Mouse (Mus musculus) thymus, postnatal 10 days (tissue): Measurements from ENCODE around the gene Gpr135.

Experiments
- DNase-seq, 2 experiments: peaks; one replicate each; pipeline ENCODE4 v3.0.0; 2021; ENCODE audit warnings: low spot score in 2 of 2

Gpr135 gene

DNA sequence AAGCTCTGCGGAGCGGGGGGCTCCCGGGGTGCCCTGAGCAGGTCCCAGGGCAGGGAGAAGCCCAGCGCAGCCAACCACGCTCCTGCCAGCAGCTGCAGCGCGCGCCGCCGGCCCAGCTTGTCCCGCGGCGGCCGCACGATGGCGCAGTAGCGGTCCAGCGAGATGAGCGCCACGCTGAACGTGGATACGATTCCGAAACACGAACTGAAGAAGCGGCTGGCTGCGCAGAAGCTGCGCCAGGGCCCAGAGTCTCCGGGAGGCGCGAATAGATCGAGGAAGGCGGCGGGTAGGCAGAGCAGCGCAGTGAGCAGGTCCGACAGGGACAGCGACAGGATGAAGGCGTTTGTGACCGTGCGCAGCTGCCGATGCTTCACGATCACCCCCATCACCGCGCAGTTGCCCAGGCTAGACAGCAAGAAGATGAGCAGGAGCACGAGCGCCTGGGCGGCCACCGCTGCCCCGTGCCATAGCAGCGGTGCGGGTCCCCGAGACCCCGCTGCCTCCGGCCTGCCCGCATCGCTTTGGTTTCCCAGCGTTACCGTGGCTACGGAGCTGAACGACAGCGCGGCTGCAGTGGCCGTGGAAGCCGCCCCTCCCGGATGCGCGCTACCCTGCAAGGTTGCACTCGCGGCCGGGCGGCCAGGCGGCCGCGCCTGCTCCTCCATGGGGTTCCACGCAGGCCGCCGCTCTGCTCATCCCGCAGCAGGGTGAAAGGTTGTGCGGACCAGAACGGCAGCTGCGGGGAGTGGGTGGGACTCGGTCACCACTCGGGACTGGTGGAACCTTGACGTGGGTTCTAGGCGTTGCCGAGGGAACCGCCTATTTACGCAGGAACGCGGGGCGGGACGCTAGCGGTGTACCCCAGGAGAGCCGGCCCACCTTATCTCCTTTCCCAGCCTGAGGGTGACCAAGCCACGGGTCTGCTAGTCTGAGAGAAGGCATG lies at the start of gene Gpr135:
Gene Gpr135, minus strand, starts transcription at position 799 of the 943 bp plus-strand sequence.
- peak; percentile 27 to 54 for DNase-seq

DNA sequence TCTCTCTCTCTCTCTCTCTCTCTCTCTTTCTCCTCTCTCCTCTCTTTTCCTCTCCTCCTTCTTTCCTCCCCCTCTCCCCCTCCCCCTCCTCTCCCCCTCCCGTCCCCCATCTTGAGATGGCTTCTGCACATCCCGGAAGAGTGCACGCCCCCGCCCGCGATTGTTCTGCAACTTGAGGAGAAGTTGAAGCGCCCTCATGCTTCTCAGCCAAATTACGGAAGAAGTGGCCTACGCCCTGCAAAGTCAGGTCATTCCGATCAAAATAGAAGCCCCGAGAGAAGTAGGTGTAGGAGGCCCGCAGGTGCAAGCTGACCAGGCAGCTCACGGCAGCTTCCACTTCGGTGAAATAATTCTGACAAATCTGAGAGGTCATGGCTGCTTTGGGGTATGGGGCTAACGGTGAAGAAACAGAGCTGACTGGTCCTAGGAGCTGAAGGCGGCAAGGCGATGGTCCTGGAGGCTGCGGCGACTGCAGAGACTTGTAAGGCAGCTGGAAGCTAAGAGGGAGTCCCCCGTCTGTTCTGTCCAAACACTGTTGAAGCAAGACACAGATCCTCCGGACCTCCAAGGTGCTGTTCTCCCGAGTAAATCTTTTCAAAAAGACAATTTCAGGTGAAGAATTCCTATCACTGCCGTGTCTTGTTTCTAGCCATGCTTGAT lies 44.9 kb upstream of the Gpr135 start:
- no peak for DNase-seq

- no peak for DNase-seq
Observed at GRCm38 (mm10) chr12:72115126-72115525, 44.2 kb upstream of the Gpr135 start.

- DNase-seq: peak in 1 of 2 experiments; percentile 42
Observed at GRCm38 (mm10) chr12:72104525-72105281, 33.8 kb upstream of the Gpr135 start.

- DNase-seq: no peak
Observed at GRCm38 (mm10) chr12:72104027-72104426, 33.1 kb upstream of the Gpr135 start.

DNA sequence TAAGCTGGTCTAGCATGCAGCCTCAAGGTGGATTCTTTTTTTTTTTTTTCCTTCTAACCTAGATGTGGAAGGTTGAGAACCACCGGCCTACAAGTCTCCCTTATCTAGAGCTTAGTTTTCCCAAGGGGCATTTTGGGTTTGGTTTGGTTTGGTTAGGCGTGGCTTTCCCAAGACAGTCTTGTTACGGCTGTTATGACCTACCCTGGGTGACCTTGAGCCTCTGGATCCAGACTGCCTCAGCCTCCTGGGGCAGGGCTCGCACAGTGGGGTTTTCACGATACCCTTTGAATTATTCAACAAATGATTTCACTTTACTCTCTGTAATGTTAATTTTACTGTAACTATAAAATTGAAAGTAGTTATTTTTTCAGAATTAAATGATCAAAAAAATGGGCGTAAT lies 31.9 kb upstream of the Gpr135 start:
- no peak for DNase-seq

GRCm38 (mm10) chr12:72096966-72097365 lies 26.0 kb upstream of the Gpr135 start:
- no peak for DNase-seq

DNA sequence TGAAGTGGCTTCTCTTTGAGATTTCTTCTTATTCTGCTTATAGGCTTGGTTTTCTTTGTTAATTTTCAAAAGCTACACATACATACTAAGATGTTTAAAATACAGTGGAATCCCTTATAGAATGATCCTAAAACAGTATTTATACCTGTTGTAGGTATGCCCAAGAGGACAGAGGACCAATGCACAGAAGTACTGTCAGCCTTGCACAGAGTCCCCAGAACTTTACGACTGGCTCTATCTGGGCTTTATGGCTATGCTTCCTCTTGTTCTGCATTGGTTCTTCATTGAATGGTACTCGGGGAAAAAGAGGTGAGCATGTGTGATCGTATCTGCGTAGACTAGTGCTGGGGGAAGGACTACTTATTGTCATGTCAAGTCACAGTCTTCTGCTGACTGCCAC lies 18.9 kb upstream of the Gpr135 start:
- no peak for DNase-seq

GRCm38 (mm10) chr12:72086166-72086825 lies 15.4 kb upstream of the Gpr135 start:
- no peak for DNase-seq

GRCm38 (mm10) chr12:72085329-72086165 lies 14.6 kb upstream of the Gpr135 start, which contains the start of the genes L3hypdh and Jkamp:
Gene L3hypdh, minus strand, starts transcription at chr12:72085439.
Gene Jkamp, plus strand, starts transcription at chr12:72085589.
- DNase-seq: peak; percentile 99

DNA sequence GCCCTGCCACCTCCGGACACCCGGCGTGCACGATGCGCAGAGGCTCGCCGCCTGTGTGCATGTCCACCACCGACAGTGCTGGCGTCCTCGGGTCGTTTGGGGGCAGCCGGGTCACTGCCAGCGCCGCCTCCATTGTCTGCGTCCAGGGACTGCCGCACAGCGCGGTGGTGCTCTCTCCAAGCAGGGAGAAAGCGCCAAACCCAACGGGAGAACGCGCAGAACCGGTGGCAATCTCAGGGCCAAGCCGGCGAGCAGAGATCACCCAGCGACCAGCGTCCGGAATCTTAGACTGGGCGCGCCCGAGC lies 14.1 kb upstream of the Gpr135 start:
- no peak for DNase-seq

DNA sequence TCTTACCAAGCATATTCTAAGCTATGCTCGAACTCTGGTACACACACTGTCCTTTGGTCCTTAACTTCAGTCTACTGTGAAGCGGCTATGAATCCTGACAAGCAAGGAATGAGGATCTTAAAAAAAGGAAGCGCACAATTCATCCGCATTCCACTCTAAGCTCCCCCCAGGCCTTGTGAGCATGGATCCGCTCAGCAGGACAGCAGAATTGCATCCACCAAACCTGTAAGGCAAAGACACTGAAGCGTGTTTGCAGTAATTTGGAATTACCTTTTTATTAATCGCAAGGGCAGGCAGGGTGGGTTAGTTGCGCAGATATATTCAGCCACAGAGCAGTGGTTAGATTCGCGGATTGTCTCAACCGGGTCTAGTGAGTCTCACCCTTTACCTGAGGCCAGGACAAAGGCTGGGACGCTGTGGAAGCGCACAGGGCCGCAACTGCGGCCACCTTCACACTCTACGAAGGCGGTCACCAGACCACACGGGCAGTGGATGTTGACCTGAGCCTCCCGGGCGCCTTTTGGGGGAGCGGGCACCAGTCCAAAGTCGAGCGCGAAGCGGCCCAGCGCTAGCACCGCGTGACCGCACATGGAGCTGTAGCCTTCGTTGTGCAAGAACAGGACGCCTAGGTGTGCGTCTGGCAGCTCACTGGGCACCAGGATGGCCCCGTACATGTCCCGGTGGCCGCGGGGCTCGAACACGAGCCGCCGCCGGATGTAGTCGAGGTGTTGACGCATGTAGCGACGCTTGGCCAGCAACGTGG lies 13.5 kb upstream of the Gpr135 start:
- no peak for DNase-seq

DNA sequence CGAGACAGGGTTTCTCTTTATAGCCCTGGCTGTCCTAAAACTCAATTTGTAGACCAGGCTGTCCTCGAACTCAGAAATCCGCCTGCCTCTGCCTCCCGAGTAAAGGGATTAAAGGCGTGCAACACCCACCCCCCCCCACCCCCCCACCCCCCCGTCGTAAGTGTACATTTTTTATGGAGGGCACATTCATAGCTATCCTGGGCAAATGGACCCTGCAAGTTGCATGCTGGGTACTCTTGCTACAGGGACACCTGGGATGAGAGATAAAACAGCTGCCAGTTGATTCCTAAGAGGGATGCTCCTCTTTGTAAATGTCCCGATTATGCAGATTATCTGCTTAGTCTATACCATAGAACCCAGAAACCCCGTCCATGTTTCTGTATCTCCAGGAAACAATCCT lies 12.3 kb upstream of the Gpr135 start:
- no peak for DNase-seq

GRCm38 (mm10) chr12:72082370-72082769 lies 11.4 kb upstream of the Gpr135 start:
- DNase-seq: no peak

GRCm38 (mm10) chr12:72081961-72082360 lies 11.0 kb upstream of the Gpr135 start:
- no peak for DNase-seq

DNA sequence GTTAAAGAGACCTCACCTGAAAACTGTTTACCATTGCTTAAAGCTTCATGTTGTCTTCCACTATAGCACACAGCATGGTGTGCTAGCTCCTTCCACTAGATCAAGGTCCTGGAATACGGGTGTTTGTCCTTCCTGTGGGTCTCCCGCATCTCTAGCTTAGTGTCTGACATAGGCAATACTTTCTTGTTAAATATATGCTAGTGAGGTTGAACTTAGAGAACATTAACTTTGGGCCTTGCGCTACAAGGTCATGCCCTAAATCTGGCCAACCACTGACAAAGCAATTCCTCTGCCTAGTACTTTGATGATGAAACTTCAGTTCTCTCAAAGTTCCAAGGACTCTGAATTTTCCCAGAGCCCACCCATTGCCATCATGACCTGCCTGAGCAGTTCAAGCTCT lies 7.3 kb upstream of the Gpr135 start:
- DNase-seq: no peak

DNA sequence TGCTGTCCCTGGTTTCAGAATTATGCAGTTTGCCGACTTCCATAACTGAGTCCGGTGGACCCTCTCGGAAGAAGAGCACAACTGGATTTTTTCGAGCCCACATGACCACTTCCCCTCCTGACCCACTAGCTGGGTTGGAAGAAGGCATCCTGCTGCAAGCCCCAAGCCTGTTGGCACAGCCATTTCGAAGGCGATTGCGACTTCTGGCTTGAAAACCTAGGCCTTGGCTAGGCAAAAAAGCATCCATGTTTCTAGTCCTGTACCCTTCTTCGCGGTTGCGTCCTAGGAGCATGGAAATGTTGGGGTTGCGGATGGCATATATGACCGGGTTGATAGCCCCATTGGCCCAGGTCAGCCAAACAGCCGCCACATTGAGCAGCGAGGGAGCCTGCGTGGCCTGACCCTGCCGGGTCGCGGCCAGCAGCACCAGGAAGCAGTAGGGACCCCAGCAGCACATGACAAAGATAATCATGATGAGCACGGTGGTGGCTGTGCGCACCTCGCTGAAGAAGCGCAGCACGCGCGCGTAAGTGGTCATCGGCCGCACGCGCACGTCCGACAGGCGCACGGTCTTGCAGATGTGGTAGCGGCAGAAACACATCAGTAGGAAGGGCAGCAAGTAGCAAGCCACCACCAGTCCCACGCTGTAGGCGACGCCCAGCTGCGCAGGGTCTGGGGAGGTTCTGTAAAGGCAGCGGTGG lies 1.1 kb downstream of the Gpr135 start:
- DNase-seq: no peak

DNA sequence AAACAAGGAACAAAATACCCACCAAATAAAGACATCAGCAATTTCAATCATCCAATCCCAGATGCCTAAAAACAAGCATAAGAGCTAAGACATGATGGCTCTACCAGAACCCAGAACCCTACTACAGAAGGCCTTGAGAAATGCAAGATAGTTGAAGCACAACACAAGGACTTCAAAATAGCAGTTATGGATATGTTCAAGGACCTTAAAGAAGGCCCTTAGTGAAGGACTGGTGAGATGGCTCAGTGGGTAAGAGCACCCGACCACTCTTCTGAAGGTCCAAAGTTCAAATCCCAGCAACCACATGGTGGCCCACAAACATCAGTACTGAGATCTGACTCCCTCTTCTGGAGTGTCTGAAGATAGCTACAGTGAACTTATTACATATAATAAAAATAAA lies 13.1 kb downstream of the Gpr135 start:
- DNase-seq: no peak

DNA sequence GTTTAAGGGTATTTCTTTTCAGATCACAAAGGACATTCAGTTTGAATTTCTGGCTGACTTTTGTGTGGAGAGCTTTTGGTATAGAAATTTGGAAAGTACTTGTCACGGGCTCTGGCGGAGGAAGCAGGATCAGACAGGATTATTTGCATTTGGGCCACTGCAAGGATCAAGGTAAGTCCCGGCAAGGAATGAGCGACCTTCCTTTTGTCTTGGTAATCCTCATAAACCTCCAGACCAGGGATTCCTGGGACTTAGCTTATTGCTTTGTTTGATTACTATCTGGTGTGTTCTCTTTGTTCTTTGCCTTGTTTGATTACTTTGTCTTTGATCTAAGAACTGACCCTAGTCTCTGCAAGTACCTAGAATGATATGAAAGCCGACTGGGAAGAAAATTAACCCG lies 17.1 kb downstream of the Gpr135 start:
- DNase-seq: no peak

GRCm38 (mm10) chr12:72053303-72053702 lies 17.6 kb downstream of the Gpr135 start:
- no peak for DNase-seq
